Mouse (Mus musculus) kidney, adult 18-20 months (tissue): ENCODE results near the gene Fam205c.

Source experiments
- DNase-seq: peaks from one replicate; pipeline ENCODE4 v3.0.0; 2021

Gene Fam205c

GRCm38 (mm10) chr4:42874134-42874533 lies at the start of gene Fam205c:
Fam205c (minus strand) TSS chr4:42874234.
- DNase-seq: no peak

- no peak for DNase-seq
These were observed 48.4 kb upstream of the Fam205c start for GRCm38 (mm10) chr4:42922461-42922860.

GRCm38 (mm10) chr4:42922056-42922455 lies 48.0 kb upstream of the Fam205c start:
- no peak for DNase-seq

- DNase-seq: no peak
These were observed 47.5 kb upstream of the Fam205c start for GRCm38 (mm10) chr4:42921536-42921935.

GRCm38 (mm10) chr4:42920726-42921125 lies 46.7 kb upstream of the Fam205c start:
- no peak for DNase-seq

- DNase-seq: no peak
These were observed 43.4 kb upstream of the Fam205c start for GRCm38 (mm10) chr4:42917402-42917774.

GRCm38 (mm10) chr4:42916617-42917401 lies 42.8 kb upstream of the Fam205c start, which contains the start of gene Phf24:
Phf24 (plus strand) TSS chr4:42916660.
- peak; percentile 19 for DNase-seq

GRCm38 (mm10) chr4:42915966-42916365 lies 41.9 kb upstream of the Fam205c start:
- no peak for DNase-seq

- DNase-seq: no peak
These were observed 41.3 kb upstream of the Fam205c start for GRCm38 (mm10) chr4:42915311-42915710.

- DNase-seq: no peak
These were observed 39.4 kb upstream of the Fam205c start for GRCm38 (mm10) chr4:42913391-42913790.

- DNase-seq: no peak
These were observed 30.9 kb upstream of the Fam205c start for GRCm38 (mm10) chr4:42904966-42905365.

- no peak for DNase-seq
These were observed 30.5 kb upstream of the Fam205c start for GRCm38 (mm10) chr4:42904523-42904922.

GRCm38 (mm10) chr4:42903942-42904341 lies 29.9 kb upstream of the Fam205c start:
- no peak for DNase-seq

- no peak for DNase-seq
These were observed 28.7 kb upstream of the Fam205c start for GRCm38 (mm10) chr4:42902730-42903129.

- no peak for DNase-seq
These were observed 28.1 kb upstream of the Fam205c start for GRCm38 (mm10) chr4:42902174-42902573.

- DNase-seq: no peak
These were observed 26.8 kb upstream of the Fam205c start for GRCm38 (mm10) chr4:42900878-42901277.

GRCm38 (mm10) chr4:42898914-42899313 lies 24.9 kb upstream of the Fam205c start:
- no peak for DNase-seq

GRCm38 (mm10) chr4:42895118-42895517 lies 21.1 kb upstream of the Fam205c start:
- DNase-seq: no peak

- no peak for DNase-seq
These were observed 17.1 kb upstream of the Fam205c start for GRCm38 (mm10) chr4:42891176-42891575.

GRCm38 (mm10) chr4:42888806-42889205 lies 14.8 kb upstream of the Fam205c start:
- no peak for DNase-seq

- DNase-seq: no peak
These were observed 12.9 kb upstream of the Fam205c start for GRCm38 (mm10) chr4:42886926-42887325.

- DNase-seq: no peak
These were observed 6.6 kb upstream of the Fam205c start for GRCm38 (mm10) chr4:42880677-42880948.

GRCm38 (mm10) chr4:42879829-42880676 lies 6.0 kb upstream of the Fam205c start:
- no peak for DNase-seq

- no peak for DNase-seq
These were observed 3.6 kb upstream of the Fam205c start for GRCm38 (mm10) chr4:42877657-42878056.
